Mouse (Mus musculus): ENCODE measurements around the gene Fam163a. TPM values are rescaled to one million over a fixed set of nuclear protein-coding genes. Genes with fewer than 3 reads are reported as not detected.
A peak's percentile ranks its signal among the peaks of the same experiment; 100 is the strongest.
"Not testable (repeated sequence)": the region's sequence is repeated elsewhere in the genome, so short reads cannot be mapped to it uniquely, and the experiment has no call there.

Gene Fam163a
- polyA plus RNA-seq, 1 experiment from 2014 or later = 1.8 TPM

GRCm38 (mm10) chr1:156042481-156042880, 162.3 kb downstream of the Fam163a start:
- H3K4me3 ChIP-seq (ENCODE audit: low read depth, low read length) = peak overlapping the region; percentile 61

GRCm38 (mm10) chr1:156041451-156042241, 163.2 kb downstream of the Fam163a start:
- ATAC-seq = peak; percentile 48
- H3K4me1 ChIP-seq (replicated peaks; ENCODE audit: control insufficient read depth, insufficient read depth, low read length) = 0 out of 2 replicates have a peak, but pooled peaks cover 3% of the 10 kb centered on the region
- no peak for TF ChIP-seq CTCF (IDR thresholded peaks at IDR 0.05; ENCODE audit: low read depth)
- no peaks in the 10 kb centered on the region for H3K9me3 ChIP-seq (ENCODE audit: control insufficient read depth)
- peak overlapping the region; percentile 61 for H3K4me3 ChIP-seq (ENCODE audit: low read depth, low read length)
- 17% methylated on average over 7 of the region's 7 CpGs for WGBS
- H3K9ac ChIP-seq (ENCODE audit: low read depth, low read length) = peak overlapping the region; percentile 61
- peaks cover 19% of the 10 kb centered on the region for H3K36me3 ChIP-seq (ENCODE audit: control insufficient read depth, insufficient read depth)
- H3K27me3 ChIP-seq (replicated peaks; ENCODE audit: control insufficient read depth, insufficient read depth, low read length) = no peaks in the 10 kb centered on the region
- peak overlapping the region; percentile 94 for H3K27ac ChIP-seq (ENCODE audit: low read depth, low read length)
- peak overlapping the region; percentile 64 for H3K4me2 ChIP-seq (replicated peaks; ENCODE audit: low read depth)

More at GRCm38 (mm10) chr1:156042481-156042880, 162.3 kb downstream of the Fam163a start:
- WGBS = 40% methylated on average over 5 of the region's 5 CpGs
- peak overlapping the region; percentile 94 for H3K27ac ChIP-seq (ENCODE audit: low read depth, low read length)
- no peaks in the 10 kb centered on the region for H3K27me3 ChIP-seq (replicated peaks; ENCODE audit: control insufficient read depth, insufficient read depth, low read length)
- ATAC-seq = peak; percentile 58
- TF ChIP-seq CTCF (IDR thresholded peaks at IDR 0.05; ENCODE audit: low read depth) = no peak
- 0 out of 2 replicates have a peak, but pooled peaks cover 3% of the 10 kb centered on the region for H3K4me1 ChIP-seq (replicated peaks; ENCODE audit: control insufficient read depth, insufficient read depth, low read length)
- peak overlapping the region; percentile 64 for H3K4me2 ChIP-seq (replicated peaks; ENCODE audit: low read depth)
- H3K9ac ChIP-seq (ENCODE audit: low read depth, low read length) = no peak overlapping the region; the same call in 1 of the 2 replicates
- no peaks in the 10 kb centered on the region for H3K9me3 ChIP-seq (ENCODE audit: control insufficient read depth)
- peaks cover 25% of the 10 kb centered on the region for H3K36me3 ChIP-seq (ENCODE audit: control insufficient read depth, insufficient read depth)

- WGBS = 2% methylated on average over 22 of the region's 22 CpGs
- H3K4me2 ChIP-seq (replicated peaks; ENCODE audit: low read depth) = peak overlapping the region; percentile 64
- H3K27ac ChIP-seq (ENCODE audit: low read depth, low read length) = peak overlapping the region; percentile 94
- H3K9ac ChIP-seq (ENCODE audit: low read depth, low read length) = peak overlapping the region; percentile 48
- H3K36me3 ChIP-seq (ENCODE audit: control insufficient read depth, insufficient read depth) = peaks cover 14% of the 10 kb centered on the region
- no peak for TF ChIP-seq CTCF (IDR thresholded peaks at IDR 0.05; ENCODE audit: low read depth)
- no peaks in the 10 kb centered on the region for H3K27me3 ChIP-seq (replicated peaks; ENCODE audit: control insufficient read depth, insufficient read depth, low read length)
- peak; percentile 60 for ATAC-seq
- no peaks in the 10 kb centered on the region for H3K9me3 ChIP-seq (ENCODE audit: control insufficient read depth)
- H3K4me3 ChIP-seq (ENCODE audit: low read depth, low read length) = peak overlapping the region; percentile 61
- 0 out of 2 replicates have a peak, but pooled peaks cover 3% of the 10 kb centered on the region for H3K4me1 ChIP-seq (replicated peaks; ENCODE audit: control insufficient read depth, insufficient read depth, low read length)
Observed at GRCm38 (mm10) chr1:156040731-156041401, 164.0 kb downstream of the Fam163a start.

GRCm38 (mm10) chr1:156039989-156040388, 164.8 kb downstream of the Fam163a start:
- not testable (repeated sequence) for H3K4me2 ChIP-seq (replicated peaks; ENCODE audit: low read depth); H3K27ac ChIP-seq (ENCODE audit: low read depth, low read length); ATAC-seq; H3K36me3 ChIP-seq (ENCODE audit: control insufficient read depth, insufficient read depth); H3K9ac ChIP-seq (ENCODE audit: low read depth, low read length); H3K4me3 ChIP-seq (ENCODE audit: low read depth, low read length); H3K4me1 ChIP-seq (replicated peaks; ENCODE audit: control insufficient read depth, insufficient read depth, low read length); H3K9me3 ChIP-seq (ENCODE audit: control insufficient read depth); H3K27me3 ChIP-seq (replicated peaks; ENCODE audit: control insufficient read depth, insufficient read depth, low read length)
- peak; percentile 54 for TF ChIP-seq CTCF (IDR thresholded peaks at IDR 0.05; ENCODE audit: low read depth)
- WGBS = 72% methylated on average over 7 of the region's 7 CpGs

- Histone ChIP-seq H3K4me3 (ENCODE audit: low read depth, low read length) (peak overlapping the region; percentile 88), H3K9ac (ENCODE audit: low read depth, low read length) (no peak overlapping the region), H3K9me3 (ENCODE audit: control insufficient read depth) (no peaks in the 10 kb centered on the region), H3K4me2 (replicated peaks; ENCODE audit: low read depth) (peak overlapping the region; percentile 62), H3K27ac (ENCODE audit: low read depth, low read length) (peak overlapping the region; percentile 78), H3K4me1 (replicated peaks; ENCODE audit: control insufficient read depth, insufficient read depth, low read length) (no peaks in the 10 kb centered on the region), H3K27me3 (replicated peaks; ENCODE audit: control insufficient read depth, insufficient read depth, low read length) (no peaks in the 10 kb centered on the region), H3K36me3 (ENCODE audit: control insufficient read depth, insufficient read depth) (peaks cover 8% of the 10 kb centered on the region)
- ATAC-seq = no peak
- TF ChIP-seq CTCF (IDR thresholded peaks at IDR 0.05; ENCODE audit: low read depth) = no peak
- WGBS = 8% methylated on average over 5 of the region's 5 CpGs
Observed at GRCm38 (mm10) chr1:156037144-156037583, 167.7 kb downstream of the Fam163a start.

All from intestine, postnatal 0 days (tissue).